Mouse (Mus musculus) adrenal gland, postnatal 14 days (tissue): ENCODE results near the gene Prpf19. TPM values are rescaled to one million over a fixed set of nuclear protein-coding genes. Genes with fewer than 3 reads are reported as not detected.

ENCODE experiments used
- DNase-seq: peaks from one replicate; pipeline ENCODE4 v3.0.0; 2021; ENCODE audit warnings: mixed read lengths
- long read RNA-seq, 2 experiments: library from polyadenylated mRNA; stranded (forward); transcript quantifications; one replicate each; pipeline ENCODE4 v2.0.0; 2021
- total RNA-seq: library from RNA; stranded (reverse); gene quantifications from 2 replicates; pipeline ENCODE4 v1.2.3, GENCODE M21; 2021

The Prpf19 gene
- total RNA-seq = 125 and 126 TPM in 2 replicates
- long read RNA-seq, experiment 1, full-length matches to known transcripts = 8 of 17 reads
- long read RNA-seq, experiment 1, partial matches to known transcripts = 9 of 17 reads
- long read RNA-seq, experiment 1, other reads (novel, unspliced or antisense) = 0 of 17 reads
- long read RNA-seq, experiment 2, full-length matches to known transcripts = 5 of 11 reads
- long read RNA-seq, experiment 2, partial matches to known transcripts = 6 of 11 reads
- long read RNA-seq, experiment 2, other reads (novel, unspliced or antisense) = 0 of 11 reads

GRCm38 (mm10) chr19:10895016-10895528 is at the start of gene Prpf19:
Gene Prpf19 (plus strand): TSS chr19:10895231.
- peak; percentile 98 for DNase-seq

DNA sequence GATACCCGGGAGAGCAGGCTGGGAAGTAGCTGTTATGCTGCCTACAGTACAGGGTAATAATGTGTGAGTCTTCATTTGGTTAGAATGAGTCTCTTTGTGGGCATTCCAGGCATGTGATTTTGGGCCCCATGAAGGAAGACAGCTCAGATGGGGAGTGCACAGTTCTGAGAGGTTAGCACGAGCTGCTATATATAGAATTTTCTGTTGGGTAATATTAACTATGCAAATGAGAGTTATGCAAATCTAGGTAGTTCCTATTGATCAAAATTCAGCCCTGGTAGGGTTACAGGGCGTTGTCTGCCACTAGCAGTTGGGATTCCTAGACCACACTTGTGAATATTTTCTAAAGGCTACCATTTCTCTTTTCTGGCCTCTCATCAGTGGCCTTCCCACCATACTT is 49.6 kb upstream of the Prpf19 start:
- no peak for DNase-seq

GRCm38 (mm10) chr19:10846150-10846549 is 48.9 kb upstream of the Prpf19 start:
- DNase-seq = no peak

- peak; percentile 78 for DNase-seq
Observed at GRCm38 (mm10) chr19:10847311-10848087, 47.5 kb upstream of the Prpf19 start.

GRCm38 (mm10) chr19:10855422-10855821 is 39.6 kb upstream of the Prpf19 start:
- DNase-seq = no peak

GRCm38 (mm10) chr19:10856520-10856919 is 38.5 kb upstream of the Prpf19 start:
- DNase-seq = no peak

- no peak for DNase-seq
Observed at GRCm38 (mm10) chr19:10860072-10860497, 34.9 kb upstream of the Prpf19 start.

- DNase-seq = no peak
Observed at GRCm38 (mm10) chr19:10866351-10866750, 28.7 kb upstream of the Prpf19 start.

DNA sequence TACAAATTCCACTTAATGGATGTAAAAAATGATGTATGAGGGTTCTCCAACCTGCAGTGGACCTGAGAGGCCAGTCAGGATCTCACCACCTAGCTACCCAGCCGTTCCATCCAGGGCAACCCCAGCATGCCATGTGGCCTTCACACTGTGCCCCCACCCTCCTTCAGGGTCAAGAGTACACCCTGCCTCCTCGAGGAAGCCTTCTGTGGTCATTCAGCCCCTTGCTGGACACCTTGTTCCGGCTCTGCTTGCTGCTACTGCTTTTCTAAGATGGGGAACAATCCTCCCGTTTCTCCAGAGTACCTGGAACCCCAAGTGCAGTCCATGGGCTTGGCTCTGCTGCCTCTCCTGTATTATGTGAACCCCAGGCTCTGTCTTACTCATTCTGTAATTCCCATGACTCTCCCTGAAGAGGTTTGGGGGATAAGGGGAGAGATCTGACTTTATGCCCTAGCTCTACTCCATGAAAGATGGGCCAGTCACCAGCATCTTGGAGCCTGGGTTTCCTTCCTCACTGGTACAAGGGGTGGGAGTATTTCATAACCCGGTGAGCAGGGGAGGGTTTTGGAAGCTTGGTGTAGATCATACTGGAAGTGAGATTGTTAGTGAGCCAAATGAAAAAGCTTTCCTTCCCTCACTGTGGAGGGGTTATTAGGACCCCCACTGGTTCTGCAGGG is 26.9 kb upstream of the Prpf19 start:
- DNase-seq = no peak

- no peak for DNase-seq
Observed at GRCm38 (mm10) chr19:10868623-10869141, 26.3 kb upstream of the Prpf19 start.

DNA sequence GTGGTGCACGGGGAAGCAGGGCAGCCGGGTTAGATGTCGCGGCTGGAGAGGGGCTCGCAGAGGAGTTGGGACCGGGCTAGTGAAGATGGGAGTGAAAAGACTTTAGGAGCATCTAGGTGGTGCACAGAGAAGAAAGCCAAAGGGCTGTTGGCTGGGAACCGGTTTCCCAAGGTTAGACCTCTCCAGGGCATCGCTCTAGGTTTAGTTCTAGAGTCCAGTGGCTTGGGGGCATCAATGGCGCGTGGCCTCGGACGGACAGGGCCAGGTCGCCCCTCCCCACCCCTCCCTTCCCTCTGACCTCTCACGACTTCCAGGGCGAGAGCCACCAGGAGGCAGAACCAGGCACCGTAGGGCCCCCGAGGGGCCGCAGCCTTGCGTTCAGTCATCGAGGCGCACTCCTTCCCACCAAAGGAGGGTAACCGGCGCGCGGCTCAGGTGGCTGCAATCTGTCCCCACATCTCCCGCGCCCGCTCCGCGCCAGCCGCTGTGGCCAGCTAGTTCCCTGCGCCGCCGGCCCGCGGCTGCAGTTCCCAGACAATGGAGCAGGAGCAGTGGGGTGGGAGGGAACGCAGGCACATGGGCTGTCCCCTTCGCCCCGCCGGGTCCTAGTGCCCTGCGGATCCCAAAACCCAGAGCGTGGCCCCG is 25.7 kb upstream of the Prpf19 start:
- DNase-seq = peak; percentile 86

DNA sequence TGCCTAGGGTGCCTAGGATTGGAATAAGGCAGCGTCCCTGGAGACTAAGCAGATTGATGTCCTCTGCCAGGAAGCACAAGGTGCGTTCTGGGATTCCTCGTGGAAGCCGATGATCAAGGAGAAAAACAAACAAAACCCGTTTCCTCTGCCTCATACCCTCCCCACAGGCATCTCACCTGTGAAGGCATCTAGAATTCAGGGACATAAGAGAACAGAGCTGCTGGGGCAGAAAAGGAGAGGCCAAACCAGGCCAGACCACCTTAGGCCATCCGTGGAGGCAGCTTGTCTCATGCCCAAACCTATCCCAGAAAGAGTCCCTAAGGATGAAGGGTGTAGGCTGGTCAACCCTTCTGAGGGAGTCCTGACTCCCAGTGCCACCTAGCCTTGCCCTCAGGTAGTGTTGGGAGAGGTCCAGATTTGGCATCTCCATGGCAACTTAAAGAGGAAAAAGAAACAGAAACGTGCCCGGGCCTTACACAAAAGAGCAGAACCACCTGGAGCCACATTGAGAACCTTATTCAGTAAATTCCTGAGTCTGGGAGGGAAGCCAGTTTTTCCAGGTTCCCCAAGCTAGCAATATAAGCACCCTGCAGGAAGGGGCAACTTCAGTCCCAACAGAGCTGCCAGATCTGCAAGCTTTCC is 25.0 kb upstream of the Prpf19 start, which contains the start of gene Tmem132a:
Gene Tmem132a (minus strand): TSS at position 55 of the 642 bp plus-strand sequence.
- no peak for DNase-seq

GRCm38 (mm10) chr19:10870676-10871075 is 24.4 kb upstream of the Prpf19 start:
- DNase-seq = peak; percentile 46

- peak; percentile 22 for DNase-seq
Observed at GRCm38 (mm10) chr19:10871328-10871961, 23.6 kb upstream of the Prpf19 start.

- DNase-seq = peak; percentile 51
Observed at GRCm38 (mm10) chr19:10878201-10878837, 16.7 kb upstream of the Prpf19 start.

DNA sequence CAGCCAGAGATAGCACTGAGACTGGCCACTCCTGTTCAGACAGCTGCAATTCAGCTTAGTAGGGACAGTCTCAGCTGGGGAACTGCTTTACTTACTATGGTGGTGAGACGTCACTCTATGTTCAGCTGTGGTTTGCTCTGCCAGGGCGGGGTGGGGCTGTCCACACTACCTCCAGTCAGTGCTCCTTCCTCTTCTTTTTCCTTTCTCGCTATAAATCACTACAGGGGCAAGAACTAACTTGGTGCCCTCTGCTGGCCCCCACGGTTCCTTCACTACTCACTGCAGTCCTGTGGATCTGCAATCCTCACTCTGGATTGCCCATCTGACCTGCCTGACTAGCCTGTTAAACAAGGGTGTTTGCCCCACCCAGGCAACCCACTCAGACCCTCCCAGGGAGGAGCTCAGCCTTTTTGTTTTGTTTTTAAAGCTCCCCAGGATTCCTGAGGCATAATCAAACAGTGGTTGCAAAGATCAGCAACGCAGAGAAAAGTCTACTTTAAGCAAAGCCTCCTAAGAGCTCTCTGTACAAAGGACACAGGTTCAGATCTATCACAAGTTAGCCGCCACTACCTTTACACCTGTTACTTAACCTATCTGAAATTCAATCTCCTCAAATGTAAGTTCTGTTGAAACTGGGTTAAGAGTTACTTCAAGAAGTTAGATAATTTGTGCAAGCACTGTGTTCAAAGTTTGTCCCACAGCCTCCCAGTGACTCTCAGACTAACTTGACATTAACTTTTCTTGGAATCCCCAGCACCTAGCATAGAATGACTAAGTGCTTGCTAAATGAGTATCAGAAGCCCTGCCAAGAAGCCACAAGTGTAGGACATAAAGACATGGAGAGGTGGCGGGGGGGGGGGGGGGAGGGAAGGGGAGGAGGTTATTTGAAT is 14.7 kb upstream of the Prpf19 start:
- peak; percentile 53 for DNase-seq

DNA sequence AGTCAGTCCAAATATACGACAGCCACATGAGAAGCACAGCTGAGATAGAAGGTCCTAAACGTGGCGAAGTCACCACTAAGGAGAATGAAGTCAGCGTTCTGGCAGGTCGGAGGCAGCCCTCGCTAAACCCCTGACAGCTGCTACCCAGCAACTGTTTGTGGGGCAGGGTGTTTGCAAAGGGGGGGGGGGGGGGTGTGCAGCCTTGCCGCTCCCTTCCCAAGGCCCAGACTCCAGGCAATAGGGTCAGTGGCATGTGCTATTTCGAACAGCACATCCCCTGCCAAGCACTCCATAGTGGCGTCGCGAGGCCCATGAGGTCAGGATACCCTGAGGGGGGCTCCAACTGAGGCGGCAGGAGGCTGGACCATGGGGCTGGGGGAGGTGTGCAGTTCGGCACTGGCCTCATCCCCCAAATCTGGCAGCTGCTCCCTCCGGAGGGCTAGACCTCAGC is 14.0 kb upstream of the Prpf19 start:
- DNase-seq = no peak

GRCm38 (mm10) chr19:10881426-10882154 is 13.4 kb upstream of the Prpf19 start, which contains the start of gene Tmem109:
Gene Tmem109 (minus strand): TSS chr19:10882001.
- DNase-seq = peak; percentile 96
